Mouse (Mus musculus): ENCODE measurements around the gene Twsg1.

DNA sequence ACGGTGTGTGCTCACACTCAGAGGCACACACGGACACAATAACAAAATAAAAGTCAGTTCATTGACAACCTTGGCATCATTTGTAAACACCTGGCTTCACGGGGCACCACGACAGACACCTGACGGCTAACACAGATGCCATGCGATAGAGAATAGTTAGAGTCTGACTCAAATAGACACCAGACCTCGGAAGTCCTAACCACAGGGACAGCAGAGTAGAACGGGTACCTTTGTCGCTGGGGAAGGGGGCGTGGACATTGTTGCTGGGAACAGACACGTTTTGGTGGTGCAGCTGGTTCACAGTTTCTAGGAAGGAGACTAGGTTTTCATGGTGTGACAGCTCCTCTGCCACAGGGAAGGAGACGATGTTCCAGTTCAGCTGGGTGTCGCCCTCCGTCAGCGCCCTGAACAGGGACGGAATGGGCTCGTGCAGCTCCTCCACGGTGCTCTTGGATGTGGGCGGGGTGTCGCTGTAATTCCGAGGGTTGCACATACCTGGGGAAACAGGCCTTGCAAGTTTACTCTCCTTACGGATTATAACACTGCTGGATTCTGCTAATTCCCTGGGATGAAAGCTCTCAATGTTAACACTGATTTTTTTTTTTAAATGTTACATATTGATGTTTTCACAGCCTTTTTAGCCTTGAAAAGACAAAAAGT is 21.6 kb downstream of the Twsg1 start:
- no peak for TF ChIP-seq POLR2A (IDR thresholded peaks at IDR 0.05; ENCODE audit: low read depth, low read length)
- TF ChIP-seq CTCF (IDR thresholded peaks at IDR 0.05; ENCODE audit: extremely low read depth, insufficient read length, insufficient replicate concordance, low read depth, low read length), result no peak
